Mouse (Mus musculus) cortical plate, adult 2 months (tissue): ENCODE measurements at regions not wholly inside any gene's neighbourhood (a gene's known extent, or its start where the extent isn't known, plus 50 kb on each side); places are given as distances from the start of the nearest gene placed in this dataset.

Experiments
- H3K27ac ChIP-seq: fragments of 200-500 bp; 2 replicates; pipeline ENCODE4 v1.5.1; 2012; ENCODE audit warnings: low read length, control low read depth, inconsistent platforms; ENCODE audit not compliant: insufficient read depth
- H3K4me1 ChIP-seq: fragments of 200-500 bp; 2 replicates; pipeline ENCODE4 v1.6.1; 2011; ENCODE audit warnings: low read length; ENCODE audit not compliant: control insufficient read depth, insufficient read depth
- H3K4me3 ChIP-seq: fragments of 200-500 bp; 2 replicates; pipeline ENCODE4 v1.5.1; 2011; ENCODE audit warnings: mild to moderate bottlenecking, low read length, control low read depth; ENCODE audit not compliant: insufficient read depth
- CTCF ChIP-seq: fragments of 200-500 bp; IDR thresholded peaks from 2 replicates; pipeline ENCODE4 v1.5.1; 2011; ENCODE audit warnings: mild to moderate bottlenecking, control low read depth, low read length; ENCODE audit not compliant: insufficient read depth; ENCODE audit errors: extremely low read depth
- POLR2A ChIP-seq: fragments of 200-500 bp; IDR thresholded peaks from 2 replicates; pipeline ENCODE4 v1.6.1; 2011; ENCODE audit warnings: mild to moderate bottlenecking, low read length, control low read depth; ENCODE audit not compliant: insufficient read depth; ENCODE audit errors: extremely low read depth

DNA sequence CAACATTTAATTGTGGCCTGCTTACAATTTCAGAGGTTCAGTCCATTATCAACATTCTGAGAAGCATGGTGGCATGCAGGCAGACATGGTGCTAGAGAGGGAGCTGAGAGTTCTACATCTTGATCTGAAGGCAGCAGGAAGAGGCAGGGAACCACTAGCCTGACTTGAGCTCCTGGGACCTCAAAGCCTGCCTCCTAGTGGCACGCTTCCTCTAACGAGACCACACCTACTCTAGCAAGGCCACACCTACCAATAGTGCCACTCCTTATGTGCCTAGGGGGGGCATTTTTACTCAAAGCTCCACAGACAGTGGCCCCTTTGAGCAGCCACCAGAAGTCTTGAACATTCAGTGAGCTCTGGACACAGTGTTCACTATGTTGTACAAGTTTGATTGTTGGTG is 165.5 kb downstream of the Ackr3 start:
- no peak overlapping the region for H3K27ac ChIP-seq

DNA sequence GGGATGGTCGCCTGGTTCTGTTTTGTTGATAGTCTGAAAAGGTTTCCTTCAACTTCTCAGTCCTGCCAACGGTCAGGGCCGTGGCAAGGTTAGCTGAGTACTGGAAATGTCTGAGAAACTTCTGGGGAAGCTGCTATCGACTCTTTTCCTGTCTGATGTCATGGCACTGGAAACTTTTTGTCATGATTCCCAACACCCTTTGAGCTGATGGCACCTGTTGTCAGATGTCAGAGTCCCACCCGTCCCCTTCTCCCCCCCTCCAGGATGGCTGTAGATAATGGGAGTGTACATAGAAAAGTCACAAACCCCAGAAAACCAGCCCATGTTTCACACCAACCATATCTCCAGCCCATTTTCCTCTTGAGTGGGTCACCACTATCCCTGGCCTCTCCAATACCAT is 167.0 kb downstream of the Ackr3 start:
- Histone ChIP-seq H3K4me1 (no peaks in the 10 kb centered on the region), H3K27ac (no peak overlapping the region), H3K4me3 (no peak overlapping the region)
- no peak for TF ChIP-seq POLR2A
- TF ChIP-seq CTCF = no peak

More for the DNA sequence above, 165.5 kb downstream of the Ackr3 start:
- no peak overlapping the region for H3K4me3 ChIP-seq
- peaks cover 2% of the 10 kb centered on the region for H3K4me1 ChIP-seq
- TF ChIP-seq POLR2A (no peak), CTCF (no peak)

DNA sequence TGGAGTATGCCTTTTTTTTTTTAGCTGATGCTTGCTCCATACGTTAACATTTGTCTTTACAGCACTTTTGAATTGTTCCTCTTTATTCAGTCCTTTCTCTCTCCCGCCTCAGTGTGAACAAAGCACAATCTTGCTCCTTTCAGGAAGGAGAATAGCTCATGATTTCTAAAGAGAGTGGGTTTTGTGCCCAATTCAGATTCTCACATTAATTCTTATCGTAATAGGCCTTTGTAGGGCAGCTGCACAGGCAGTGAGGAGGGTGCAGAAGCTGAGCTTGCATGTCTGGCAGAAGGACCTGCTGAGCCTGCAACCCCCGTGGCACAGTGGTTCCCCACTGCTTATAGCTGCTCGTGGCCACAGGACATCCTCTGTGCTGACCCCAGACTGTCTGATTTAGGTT is 169.2 kb downstream of the Ackr3 start:
- no peak for TF ChIP-seq POLR2A
- TF ChIP-seq CTCF = no peak
- Histone ChIP-seq H3K4me3 (no peak overlapping the region), H3K4me1 (no peaks in the 10 kb centered on the region), H3K27ac (no peak overlapping the region)

DNA sequence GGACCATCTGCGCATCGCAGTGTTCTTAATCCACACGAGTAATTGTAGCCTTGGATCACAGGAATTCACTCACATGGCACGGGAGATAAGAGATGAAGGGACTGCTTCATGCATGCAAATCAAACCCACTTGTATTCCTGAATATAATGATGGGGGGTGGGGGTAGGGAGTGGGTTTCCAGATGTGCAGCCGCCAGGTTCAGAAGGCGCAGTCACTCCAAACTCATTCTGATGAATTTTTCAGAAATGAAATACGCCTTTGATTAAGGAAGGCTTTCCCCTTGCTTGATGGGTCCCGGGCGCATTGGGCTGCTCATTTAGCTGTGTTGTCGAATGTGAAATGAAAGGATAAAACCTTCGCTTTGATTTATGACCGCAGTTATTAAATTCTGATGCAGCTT is 170.7 kb downstream of the Ackr3 start:
- no peak overlapping the region for H3K27ac ChIP-seq
- no peak overlapping the region for H3K4me3 ChIP-seq
- TF ChIP-seq CTCF (no peak), POLR2A (no peak)
- H3K4me1 ChIP-seq = no peaks in the 10 kb centered on the region

DNA sequence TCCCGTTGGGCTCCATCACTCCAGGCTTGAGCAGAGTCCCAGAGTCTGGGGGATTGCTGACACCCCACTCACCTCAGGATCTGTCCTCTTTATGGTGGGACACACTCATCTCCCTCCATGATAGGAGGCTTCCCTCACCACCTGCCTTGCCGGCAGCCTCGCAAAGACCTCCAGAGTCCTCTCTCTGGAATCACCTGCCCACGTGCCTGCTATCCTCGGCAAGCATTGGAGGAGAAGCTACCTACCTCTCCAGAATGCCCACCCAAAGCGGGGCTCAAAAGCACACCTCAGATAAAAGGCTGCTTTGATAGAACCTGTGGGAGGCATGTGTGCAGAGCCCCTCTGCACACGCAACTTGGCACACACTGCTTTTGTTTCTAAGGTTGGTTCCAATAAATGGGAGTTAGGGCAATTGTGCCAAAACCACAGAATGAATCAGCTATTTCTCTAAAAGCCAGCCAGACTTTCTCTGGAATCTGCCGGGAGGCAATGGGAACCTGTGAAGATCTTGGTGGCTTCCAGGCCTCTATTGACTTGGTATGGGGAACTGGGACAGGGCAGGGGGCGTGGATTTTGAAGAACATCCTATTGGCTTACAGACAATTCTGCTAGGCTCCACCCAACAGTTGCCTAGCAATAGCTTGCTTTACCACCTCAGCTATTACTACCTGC is 176.4 kb downstream of the Ackr3 start:
- H3K27ac ChIP-seq = no peak overlapping the region
- H3K4me1 ChIP-seq = peaks cover 6% of the 10 kb centered on the region
- no peak for TF ChIP-seq POLR2A
- no peak for TF ChIP-seq CTCF
- H3K4me3 ChIP-seq = no peak overlapping the region

DNA sequence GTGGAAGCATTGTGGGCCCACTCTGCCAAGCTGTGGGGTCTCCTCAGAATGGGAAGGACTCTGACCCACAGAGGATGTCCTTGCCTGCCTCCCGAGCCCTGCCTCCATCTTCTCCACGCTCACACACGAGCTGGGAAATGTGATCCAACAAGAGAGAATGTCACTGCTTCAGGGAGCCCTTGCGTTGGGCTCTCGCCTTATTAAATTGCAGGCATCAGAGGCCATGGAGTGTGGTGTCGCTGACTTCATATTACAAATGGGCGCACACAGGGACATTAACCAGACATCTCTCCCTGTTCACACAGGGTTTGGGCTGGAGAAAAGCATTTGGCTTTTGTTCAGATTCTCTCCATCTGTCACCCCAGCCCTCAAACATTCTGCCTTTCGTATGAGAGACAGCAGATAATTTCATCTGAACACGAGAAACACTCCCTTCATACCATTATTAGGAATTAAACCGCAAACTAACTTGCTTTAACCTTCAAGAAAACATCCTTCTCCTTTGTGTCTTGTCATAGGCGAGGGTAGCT is 179.2 kb downstream of the Ackr3 start:
- Histone ChIP-seq H3K27ac (no peak overlapping the region), H3K4me1 (peaks cover 6% of the 10 kb centered on the region), H3K4me3 (no peak overlapping the region)
- no peak for TF ChIP-seq CTCF
- no peak for TF ChIP-seq POLR2A

DNA sequence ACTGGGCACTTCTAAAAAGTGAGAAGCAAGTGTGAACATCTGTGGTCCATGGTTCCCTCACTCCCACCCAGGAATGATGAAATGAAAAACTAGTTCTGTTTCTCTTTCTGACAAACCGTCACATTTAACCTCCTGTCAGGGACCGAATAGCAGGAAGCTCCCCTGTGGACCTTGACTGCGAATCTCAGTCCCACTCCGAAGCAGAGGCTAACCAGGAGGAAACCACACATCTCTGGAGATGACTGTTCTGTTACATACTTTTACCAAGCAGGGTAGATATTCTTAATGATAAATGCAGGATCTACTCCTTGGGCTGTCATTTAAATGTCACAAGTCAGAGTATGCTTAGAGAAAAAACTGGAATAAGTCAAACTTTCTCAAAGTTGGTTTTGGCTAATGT is 181.2 kb downstream of the Ackr3 start:
- no peak overlapping the region for H3K27ac ChIP-seq
- TF ChIP-seq POLR2A = no peak
- peaks cover 3% of the 10 kb centered on the region for H3K4me1 ChIP-seq
- no peak overlapping the region for H3K4me3 ChIP-seq

DNA sequence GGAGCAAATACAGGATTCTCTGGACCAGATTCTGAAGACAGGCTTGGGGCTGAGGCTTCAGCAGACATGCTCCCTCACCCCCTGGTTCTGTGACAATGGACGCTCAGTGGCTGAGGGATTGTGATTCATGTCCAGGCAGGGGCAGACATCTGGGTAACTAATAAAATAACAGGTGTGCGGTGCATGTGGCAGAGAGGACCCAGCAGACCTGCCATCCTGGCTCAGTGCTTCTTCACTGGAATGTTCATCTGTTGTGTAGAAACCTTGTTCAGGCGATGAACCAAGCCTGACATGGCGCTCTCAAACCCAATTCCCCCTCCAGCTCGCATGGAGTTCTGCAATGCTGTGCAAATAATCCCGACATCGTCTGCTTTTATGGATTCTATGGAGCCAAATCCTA is 183.0 kb downstream of the Ackr3 start:
- Histone ChIP-seq H3K27ac (no peak overlapping the region), H3K4me1 (no peaks in the 10 kb centered on the region), H3K4me3 (no peak overlapping the region)
- TF ChIP-seq POLR2A = no peak
- TF ChIP-seq CTCF = no peak

DNA sequence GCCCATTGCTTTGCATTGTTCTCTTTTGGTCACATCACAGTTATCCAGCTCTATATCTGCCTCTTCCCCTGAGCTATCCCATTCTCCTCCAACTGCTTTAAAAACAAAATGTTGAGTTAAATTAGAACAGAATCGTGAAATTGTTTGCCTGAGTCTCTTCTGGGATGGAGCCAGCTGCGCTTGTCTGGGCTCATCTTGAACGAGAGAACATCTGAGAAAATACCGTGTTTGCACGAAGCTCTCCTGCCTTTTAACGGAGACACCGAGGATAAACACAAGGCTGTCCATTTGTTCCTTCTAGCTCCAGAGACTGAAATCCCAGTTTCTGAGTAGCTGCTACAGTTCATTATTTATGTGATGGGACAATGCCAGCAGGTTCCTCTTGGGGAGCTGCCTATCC is 186.6 kb downstream of the Ackr3 start:
- Histone ChIP-seq H3K4me3 (no peak overlapping the region), H3K4me1 (no peaks in the 10 kb centered on the region), H3K27ac (no peak overlapping the region)
- TF ChIP-seq POLR2A = no peak
- no peak for TF ChIP-seq CTCF

DNA sequence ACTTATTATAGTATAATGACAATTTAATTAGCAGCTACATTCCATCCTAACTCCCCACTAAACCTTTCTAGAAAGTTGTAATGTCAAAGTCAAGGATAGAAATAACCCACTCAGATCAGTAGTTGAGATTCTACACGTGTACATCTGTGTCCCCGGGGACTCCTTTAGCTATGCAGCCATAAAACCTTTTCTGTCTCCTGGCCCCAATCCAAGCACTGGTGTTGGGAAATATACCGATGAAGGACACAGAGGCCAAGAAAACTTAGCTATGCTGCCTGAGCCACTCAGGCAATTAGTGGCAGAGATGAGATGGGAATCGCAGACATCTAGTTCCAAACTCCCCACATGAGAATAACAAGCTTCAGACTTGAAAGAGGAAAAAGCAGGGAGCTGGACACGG is 190.1 kb downstream of the Ackr3 start:
- TF ChIP-seq CTCF = no peak
- no peak for TF ChIP-seq POLR2A
- Histone ChIP-seq H3K27ac (no peak overlapping the region), H3K4me3 (no peak overlapping the region), H3K4me1 (no peaks in the 10 kb centered on the region; the same call in 1 of the 2 replicates)

DNA sequence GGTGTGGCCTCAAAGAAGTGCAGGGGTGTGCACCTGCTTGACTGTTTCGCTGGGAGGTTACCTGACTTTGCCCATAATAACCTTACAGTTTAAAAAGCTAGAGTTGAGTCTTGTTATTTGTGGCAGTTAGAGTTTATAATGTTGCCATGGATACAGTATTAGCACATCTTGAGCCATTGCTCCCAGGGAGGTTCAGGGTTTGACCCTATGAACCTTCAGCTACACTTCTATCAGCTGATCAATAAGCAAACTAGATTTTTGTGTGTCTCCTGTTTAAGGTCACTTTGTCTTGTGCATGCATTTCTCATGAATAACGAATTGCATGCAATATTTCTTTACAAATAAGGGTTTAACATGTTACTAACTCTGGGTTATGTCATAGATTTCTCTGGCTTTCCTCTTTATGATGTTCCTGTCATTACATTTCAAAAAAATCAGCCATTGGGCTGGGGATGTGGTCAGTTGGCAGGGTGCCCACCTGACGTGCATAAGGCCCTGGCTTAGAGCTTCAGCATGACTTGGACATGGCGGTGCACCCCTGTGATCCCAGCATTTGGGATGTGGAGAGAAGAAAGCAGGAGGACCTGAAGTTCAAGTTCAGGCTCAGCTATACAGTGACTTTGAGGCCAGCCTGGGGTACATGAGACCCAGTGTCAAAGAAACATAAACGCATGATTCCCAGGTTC is 191.7 kb downstream of the Ackr3 start:
- no peaks in the 10 kb centered on the region; the same call in 1 of the 2 replicates for H3K4me1 ChIP-seq
- TF ChIP-seq CTCF (no peak), POLR2A (no peak)

More for the DNA sequence above, 191.7 kb downstream of the Ackr3 start:
- Histone ChIP-seq H3K4me3 (no peak overlapping the region), H3K27ac (no peak overlapping the region)
